Mouse (Mus musculus) lung, postnatal 0 days (tissue): ENCODE data around the gene Lgr6.

Experiments used
- CTCF ChIP-seq: IDR thresholded peaks from 2 replicates; pipeline ENCODE4 v1.5.1; 2016; ENCODE audit warnings: antibody characterized with exemption, mild to moderate bottlenecking
- EP300 ChIP-seq: IDR thresholded peaks from 2 replicates; pipeline ENCODE4 v1.6.1; 2016; ENCODE audit warnings: antibody characterized with exemption, mild to moderate bottlenecking, control low read depth

DNA sequence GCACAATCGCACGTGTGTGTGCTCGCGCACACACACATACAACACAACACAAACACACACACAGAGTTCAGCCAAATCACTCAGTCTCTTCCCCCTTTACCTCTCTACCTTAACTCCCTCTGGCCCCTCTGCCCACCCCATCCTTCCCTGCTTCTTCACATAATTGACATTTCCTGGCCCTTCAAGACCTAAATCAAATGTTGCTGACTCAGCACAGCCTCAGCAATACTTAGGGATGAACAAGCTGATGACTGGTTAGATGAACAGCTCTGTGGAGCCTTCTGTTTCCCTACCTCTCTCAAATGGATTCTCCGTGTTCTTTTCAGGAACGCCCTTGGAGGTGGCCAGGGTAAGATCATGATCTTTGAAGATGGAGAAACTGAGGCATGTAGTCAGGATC lies 43.8 kb downstream of the Lgr6 start:
- TF ChIP-seq CTCF: no peak
- TF ChIP-seq EP300: no peak
